Mouse (Mus musculus) erythroblast, embryonic 14.5 days (primary cell): ENCODE data around the gene Cort. TPM values are rescaled to one million over a fixed set of nuclear protein-coding genes. Genes with fewer than 3 reads are reported as not detected.

ENCODE experiments used
- H3K27me3 ChIP-seq: 2 replicates; pipeline ENCODE4 v1.6.1; 2012; ENCODE audit warnings: inconsistent platforms; ENCODE audit not compliant: control insufficient read depth
- H3K36me3 ChIP-seq: 2 replicates; pipeline ENCODE4 v1.6.1; 2012; ENCODE audit warnings: mild to moderate bottlenecking, inconsistent platforms; ENCODE audit not compliant: control insufficient read depth
- H3K4me1 ChIP-seq: 2 replicates; pipeline ENCODE4 v1.6.1; 2012; ENCODE audit warnings: inconsistent platforms; ENCODE audit not compliant: control insufficient read depth
- H3K4me3 ChIP-seq: replicated peaks from 2 replicates; pipeline ENCODE3; 2012; ENCODE audit warnings: moderate library complexity, mild to moderate bottlenecking, inconsistent platforms
- H3K9me3 ChIP-seq: 2 replicates; pipeline ENCODE4 v1.6.1; 2012; ENCODE audit warnings: low read length, inconsistent platforms, mixed read lengths; ENCODE audit not compliant: control insufficient read depth
- GATA1 ChIP-seq: IDR thresholded peaks from 2 replicates; pipeline ENCODE4 v1.6.1; 2012; ENCODE audit warnings: low read length, inconsistent platforms, mixed read lengths
- TAL1 ChIP-seq: IDR thresholded peaks from 3 replicates; pipeline ENCODE4 v1.6.1; 2012; ENCODE audit warnings: low read length, inconsistent platforms, mixed read lengths
- polyA plus RNA-seq: library from polyadenylated mRNA; stranded (reverse); fragments of >175 nt; gene quantifications from 2 replicates; pipeline ENCODE4 v1.2.3, GENCODE M21; 2012

Cort gene
- polyA plus RNA-seq, 1 experiment: 1.3 TPM

DNA sequence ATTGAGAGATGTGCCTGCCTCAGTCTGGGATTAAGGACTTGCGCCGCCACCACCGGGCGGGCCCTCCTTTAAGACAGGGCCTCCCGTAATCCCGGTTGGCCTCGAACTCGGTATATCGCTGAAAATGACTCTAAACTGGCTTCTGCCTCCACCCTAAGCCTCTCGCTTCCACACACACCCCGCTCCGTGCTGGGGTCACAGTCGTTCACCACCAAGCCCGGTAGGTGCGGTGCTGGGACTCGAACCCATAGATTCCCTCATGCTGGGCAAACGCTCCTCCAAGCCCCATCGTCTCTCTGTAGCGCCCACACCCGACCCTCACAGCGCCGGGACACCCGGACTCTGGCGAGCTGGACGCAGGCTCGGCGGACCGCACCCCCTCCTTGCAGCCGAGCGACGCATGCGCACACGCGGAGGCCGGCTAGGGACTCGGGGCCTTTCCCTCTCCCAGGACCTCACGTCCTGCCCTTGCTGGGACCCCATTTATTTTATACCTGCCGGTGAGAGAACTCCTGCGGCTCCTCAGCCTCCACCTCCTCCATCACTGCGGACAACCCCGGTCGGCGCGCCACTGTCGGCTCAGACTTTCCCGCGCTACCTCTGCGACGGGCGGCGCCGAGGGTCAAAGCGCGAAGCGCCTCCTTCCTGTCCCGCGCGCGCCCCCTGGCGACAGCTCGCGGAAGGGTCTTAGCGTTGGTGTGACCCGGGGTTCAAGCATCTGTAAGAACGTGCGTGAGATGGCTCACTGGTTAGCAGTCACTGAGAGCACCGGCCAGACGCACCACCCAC, 10.6 kb upstream of the Cort start, which contains the start of gene Cenps:
Gene Cenps (minus strand): TSS at position 648 of the 789 bp plus-strand sequence.
- H3K9me3 ChIP-seq: no peaks in the 10 kb centered on the region
- peak within 1 kb of the TSS; percentile 92 for H3K4me3 ChIP-seq
- H3K4me1 ChIP-seq: peaks cover 13% of the 10 kb centered on the region
- TF ChIP-seq TAL1 (no peak), GATA1 (no peak)
- no peaks in the 10 kb centered on the region for H3K27me3 ChIP-seq
- H3K36me3 ChIP-seq: peaks cover 5% of the 10 kb centered on the region

- Histone ChIP-seq H3K4me1 (peaks cover 13% of the 10 kb centered on the region), H3K9me3 (no peaks in the 10 kb centered on the region), H3K36me3 (peaks cover 13% of the 10 kb centered on the region), H3K27me3 (no peaks in the 10 kb centered on the region), H3K4me3 (peak overlapping the region; percentile 92)
- no peak for TF ChIP-seq GATA1
- TF ChIP-seq TAL1: no peak
Observed at GRCm38 (mm10) chr4:149136116-149136850, 9.7 kb upstream of the Cort start.

- Histone ChIP-seq H3K9me3 (no peaks in the 10 kb centered on the region), H3K36me3 (peaks cover 36% of the 10 kb centered on the region), H3K27me3 (no peaks in the 10 kb centered on the region), H3K4me1 (peaks cover 13% of the 10 kb centered on the region), H3K4me3 (no peak overlapping the region)
- TF ChIP-seq GATA1 (no peak), TAL1 (no peak)
Observed at GRCm38 (mm10) chr4:149133395-149133794, 6.8 kb upstream of the Cort start.

DNA sequence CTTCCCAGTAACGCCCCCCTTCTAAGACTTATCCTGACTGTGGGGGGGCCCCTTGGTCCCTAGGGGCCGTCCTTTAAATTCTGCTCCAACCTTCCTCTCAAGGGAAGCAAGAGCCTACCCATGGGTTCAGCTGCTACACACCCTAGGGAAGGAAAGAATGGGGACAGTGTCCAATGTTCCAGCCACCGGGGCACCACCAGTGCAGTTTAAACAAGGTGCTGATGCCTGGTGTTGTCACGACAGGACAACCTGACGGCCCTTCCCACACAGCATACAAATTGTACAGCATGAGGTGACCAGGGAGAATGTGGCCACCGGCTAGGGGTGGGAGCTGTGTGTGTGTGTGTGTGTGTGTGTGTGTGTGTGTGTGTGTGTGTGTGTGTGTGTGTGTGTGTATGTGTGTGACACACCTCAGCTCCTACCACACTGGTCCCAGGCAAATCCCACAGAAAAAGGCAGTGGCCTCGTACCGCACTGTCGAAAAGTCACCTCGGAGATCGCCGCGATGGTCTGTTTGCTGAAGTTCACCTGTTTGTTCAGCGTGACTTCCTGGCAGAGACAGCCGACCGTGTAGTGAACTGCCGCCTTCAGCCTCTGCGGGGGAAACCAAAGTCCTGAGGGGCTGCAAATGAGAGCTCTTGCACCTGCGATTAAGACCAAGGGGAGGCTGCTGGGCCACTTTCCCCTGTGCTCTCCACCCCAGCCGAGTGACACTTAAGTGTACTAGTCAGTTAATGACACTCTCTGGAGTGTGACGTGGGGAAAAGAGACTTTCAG, 5.4 kb upstream of the Cort start:
- Histone ChIP-seq H3K36me3 (peaks cover 50% of the 10 kb centered on the region), H3K9me3 (no peaks in the 10 kb centered on the region), H3K4me3 (no peak overlapping the region), H3K27me3 (no peaks in the 10 kb centered on the region), H3K4me1 (peaks cover 11% of the 10 kb centered on the region)
- no peak for TF ChIP-seq TAL1
- no peak for TF ChIP-seq GATA1

DNA sequence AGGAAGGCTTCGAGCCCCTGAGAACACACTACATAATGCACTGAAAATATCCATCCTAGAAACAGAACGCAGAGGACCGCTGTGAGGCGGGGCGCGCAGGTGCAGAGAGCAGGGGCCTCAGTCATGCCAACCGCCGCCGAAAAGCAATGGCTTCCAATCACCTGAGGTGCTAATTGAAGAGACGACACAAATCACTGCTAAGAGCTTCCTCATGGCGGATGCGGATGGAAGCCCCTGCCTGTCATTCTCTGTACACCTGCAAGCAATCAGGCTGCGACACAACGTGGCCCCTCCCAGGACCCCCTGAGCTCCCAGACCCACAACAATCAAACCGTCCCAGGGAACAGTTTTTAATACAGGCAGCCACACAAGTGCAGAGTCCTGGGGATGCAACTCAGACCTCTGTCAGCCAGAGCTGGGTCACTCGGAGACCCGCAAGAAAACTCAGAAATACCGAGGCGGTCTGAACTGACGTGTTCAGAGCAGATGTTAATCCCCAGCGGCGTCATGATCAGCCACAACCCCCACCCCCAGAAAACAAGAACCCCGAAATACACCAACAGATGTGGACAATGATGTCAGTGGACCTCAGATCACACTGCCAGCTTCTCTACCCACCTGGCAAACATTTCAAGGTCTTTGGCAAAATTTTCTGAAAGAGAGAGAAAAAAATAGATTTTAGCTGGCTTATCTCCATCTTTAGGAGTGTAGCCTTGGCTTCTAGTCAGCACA, 4.6 kb upstream of the Cort start:
- H3K4me1 ChIP-seq: peaks cover 3% of the 10 kb centered on the region
- no peak for TF ChIP-seq GATA1
- no peak for TF ChIP-seq TAL1
- H3K36me3 ChIP-seq: peaks cover 56% of the 10 kb centered on the region
- no peaks in the 10 kb centered on the region for H3K9me3 ChIP-seq
- no peak overlapping the region for H3K4me3 ChIP-seq
- no peaks in the 10 kb centered on the region for H3K27me3 ChIP-seq

DNA sequence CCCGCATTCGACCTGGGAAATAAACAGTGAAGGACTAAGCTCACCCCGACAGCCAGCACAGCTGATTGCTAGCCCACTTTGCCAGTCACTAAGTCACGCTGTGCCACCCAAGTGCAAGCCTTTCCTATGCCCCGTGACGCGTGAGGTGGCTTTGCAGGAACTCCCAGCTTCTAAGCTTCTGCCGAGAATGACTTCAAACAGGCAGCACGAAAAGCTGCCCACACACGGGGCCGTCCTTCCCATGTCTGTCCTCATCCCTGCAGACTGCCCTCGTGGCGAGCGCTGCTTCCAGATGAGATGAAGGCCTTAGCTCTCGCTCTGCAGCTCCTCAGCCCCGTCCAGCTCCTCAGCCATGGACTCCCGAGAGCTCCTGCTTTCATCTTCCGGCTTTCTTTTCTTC, 1.9 kb upstream of the Cort start:
- H3K27me3 ChIP-seq: no peaks in the 10 kb centered on the region
- H3K4me1 ChIP-seq: peaks cover under 1% of the 10 kb centered on the region
- H3K9me3 ChIP-seq: no peaks in the 10 kb centered on the region
- peaks cover 61% of the 10 kb centered on the region for H3K36me3 ChIP-seq
- TF ChIP-seq TAL1: no peak
- no peak for TF ChIP-seq GATA1
- no peak overlapping the region for H3K4me3 ChIP-seq

DNA sequence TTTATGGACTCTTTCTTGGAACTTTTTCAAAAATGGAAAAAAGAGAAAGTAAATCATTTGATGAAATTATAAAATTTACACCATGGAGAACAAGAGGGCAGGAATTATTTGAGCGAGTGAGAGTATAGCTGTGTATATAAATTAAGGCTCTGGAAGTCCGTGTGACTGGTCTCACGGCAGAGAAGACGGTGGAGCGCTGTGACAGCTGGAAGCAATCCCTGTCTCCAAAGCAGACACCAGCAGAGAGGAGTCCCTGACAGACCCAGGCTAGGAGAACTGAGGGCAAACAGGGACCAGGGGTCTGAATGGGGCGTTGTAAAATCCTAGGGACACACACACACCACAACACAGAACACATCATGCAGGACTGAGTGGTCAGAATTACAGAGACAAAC, 451 bp downstream of the Cort start:
- Histone ChIP-seq H3K4me3 (no peak overlapping the region), H3K4me1 (peaks cover 2% of the 10 kb centered on the region), H3K9me3 (no peaks in the 10 kb centered on the region), H3K27me3 (no peaks in the 10 kb centered on the region), H3K36me3 (peaks cover 46% of the 10 kb centered on the region)
- TF ChIP-seq GATA1: no peak
- no peak for TF ChIP-seq TAL1

DNA sequence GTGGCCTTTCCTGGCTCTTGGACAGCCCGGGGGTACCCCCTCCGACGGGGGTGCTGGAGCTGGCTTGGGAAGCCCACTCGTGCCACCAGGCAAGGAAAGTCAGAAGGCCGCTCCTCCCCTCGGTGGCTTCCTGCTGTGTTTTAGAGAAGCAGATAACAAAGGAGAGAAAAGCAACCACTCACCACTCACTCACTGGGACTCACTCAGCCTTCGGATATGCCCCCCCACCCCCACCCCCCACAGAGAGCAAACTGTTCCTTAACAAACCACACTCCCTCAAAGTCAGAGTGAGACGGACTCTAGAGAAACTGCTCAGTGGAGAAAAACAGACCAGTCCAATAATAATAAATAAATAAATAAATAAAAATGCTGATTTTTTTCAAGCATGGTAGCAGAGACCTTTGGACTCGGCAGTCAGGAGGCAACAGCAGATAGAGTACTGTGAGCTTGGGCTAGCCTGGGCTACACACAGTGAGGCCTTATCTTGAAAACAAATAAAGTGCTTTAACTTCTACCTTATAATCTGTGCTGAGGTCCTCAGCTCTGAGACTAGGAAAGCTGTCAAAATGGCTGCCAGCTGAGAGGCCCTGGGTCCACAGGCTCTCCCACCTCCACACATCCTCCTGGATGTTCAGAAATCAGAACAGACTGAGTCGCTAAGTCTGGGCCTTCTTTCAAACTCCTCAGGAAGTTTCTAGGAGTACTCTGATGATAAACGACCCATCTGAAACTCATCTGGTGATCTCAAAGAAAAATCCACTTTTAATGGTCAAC, 1.0 kb downstream of the Cort start:
- H3K4me3 ChIP-seq: no peak overlapping the region
- peaks cover 41% of the 10 kb centered on the region for H3K36me3 ChIP-seq
- H3K27me3 ChIP-seq: no peaks in the 10 kb centered on the region
- TF ChIP-seq TAL1: no peak
- no peak for TF ChIP-seq GATA1
- peaks cover 2% of the 10 kb centered on the region for H3K4me1 ChIP-seq
- H3K9me3 ChIP-seq: no peaks in the 10 kb centered on the region
